Mouse (Mus musculus) G1E (cell line): Measurements from ENCODE around the gene Magohb.

Experiments used
- CTCF ChIP-seq: IDR thresholded peaks from 2 replicates; pipeline ENCODE4 v1.5.1; 2012; ENCODE audit warnings: low read depth, low read length, inconsistent platforms, mixed read lengths
- GATA1 ChIP-seq: IDR thresholded peaks from 2 replicates; pipeline ENCODE4 v1.6.1; 2012; ENCODE audit warnings: borderline replicate concordance, low read length, inconsistent platforms, mixed read lengths
- GATA2 ChIP-seq: IDR thresholded peaks from 2 replicates; pipeline ENCODE4 v1.6.1; 2012; ENCODE audit warnings: low read depth, low read length, inconsistent platforms, borderline replicate concordance
- POLR2AphosphoS5 ChIP-seq: IDR thresholded peaks from 2 replicates; pipeline ENCODE4 v1.6.1; 2012; ENCODE audit warnings: low read depth, low read length, inconsistent platforms; ENCODE audit not compliant: insufficient replicate concordance
- TAL1 ChIP-seq: conservative IDR thresholded peaks from 2 replicates; pipeline ENCODE4 v1.6.1; 2012; ENCODE audit warnings: low read depth, low read length, inconsistent platforms, mixed read lengths

- TF ChIP-seq CTCF (no peak), POLR2AphosphoS5 (no peak), GATA2 (no peak), GATA1 (no peak), TAL1 (no peak)
These were observed 48.0 kb downstream of the Magohb start for GRCm38 (mm10) chr6:131245081-131245480.
